Mouse (Mus musculus) forebrain, embryonic 14.5 days (tissue): ENCODE results near the gene Thada. TPM values are rescaled to one million over a fixed set of nuclear protein-coding genes. Genes with fewer than 3 reads are reported as not detected.
A peak's percentile ranks its signal among the peaks of the same experiment; 100 is the strongest.
"Not testable (repeated sequence)": the region's sequence is repeated elsewhere in the genome, so short reads cannot be mapped to it uniquely, and the experiment has no call there.

Experiments used
- ATAC-seq: fragments of 200-750 bp; cut with Nextera tagmentation; 2 replicates; pipeline ENCODE4 v1.8.0; 2017; ENCODE audit warnings: mild to moderate bottlenecking, moderate library complexity
- DNase-seq: peaks from one replicate; pipeline ENCODE4 v3.0.0-alpha.2; 2015; ENCODE audit warnings: low spot score
- H3K27ac ChIP-seq: fragments of 300-500 bp; sonication (generic); 2 replicates; pipeline ENCODE4 v1.5.1; 2014; ENCODE audit warnings: low read depth, mild to moderate bottlenecking, control low read depth, low read length, moderate library complexity
- H3K27me3 ChIP-seq: fragments of 300-500 bp; sonication (generic); replicated peaks from 2 replicates; pipeline ENCODE4 v1.6.1; 2014; ENCODE audit warnings: low read length, control low read depth, mixed read lengths; ENCODE audit not compliant: control insufficient read depth, insufficient read depth
- H3K36me3 ChIP-seq: fragments of 300-500 bp; sonication (generic); 2 replicates; pipeline ENCODE4 v1.6.1; 2014; ENCODE audit warnings: low read length, control low read depth; ENCODE audit not compliant: control insufficient read depth, insufficient read depth
- H3K4me1 ChIP-seq: fragments of 300-500 bp; sonication (generic); 2 replicates; pipeline ENCODE4 v1.6.1; 2014; ENCODE audit warnings: antibody characterized with exemption, low read length, control low read depth; ENCODE audit not compliant: control insufficient read depth, insufficient read depth
- H3K4me2 ChIP-seq: fragments of 300-500 bp; sonication (generic); 2 replicates; pipeline ENCODE4 v1.6.1; 2014; ENCODE audit warnings: mild to moderate bottlenecking, control low read depth, low read length
- H3K4me3 ChIP-seq: fragments of 300-500 bp; sonication (generic); 2 replicates; pipeline ENCODE4 v1.5.1; 2014; ENCODE audit warnings: low read depth, low read length, control low read depth
- H3K9ac ChIP-seq: fragments of 300-500 bp; sonication (generic); 2 replicates; pipeline ENCODE4 v1.6.1; 2014; ENCODE audit warnings: mild to moderate bottlenecking, low read length, control low read depth, moderate library complexity
- H3K9me3 ChIP-seq: fragments of 300-500 bp; sonication (generic); replicated peaks from 2 replicates; pipeline ENCODE4 v1.6.1; 2016; ENCODE audit warnings: low read length, control low read depth, mixed read lengths; ENCODE audit not compliant: control insufficient read depth
- WGBS: fragments of 180-500 bp; shearing (Covaris S2); extraction: QIAGEN DNeasy Blood & Tissue Kit; methylation state at CpG from one replicate; pipeline ENCODE4 v1.1.7; 2014; 5-methylcytosine and 5-hydroxymethylcytosine counted together
- polyA plus RNA-seq: library from polyadenylated mRNA; unstranded; fragments of >200 nt; fragmentation: Nextera tagmentation; extraction: Ambion mirVana; gene quantifications from 2 replicates; pipeline ENCODE4 v1.2.1, GENCODE M21; 2014

The Thada gene
- polyA plus RNA-seq, 1 experiment from 2014 or later = 4.0 TPM

DNA sequence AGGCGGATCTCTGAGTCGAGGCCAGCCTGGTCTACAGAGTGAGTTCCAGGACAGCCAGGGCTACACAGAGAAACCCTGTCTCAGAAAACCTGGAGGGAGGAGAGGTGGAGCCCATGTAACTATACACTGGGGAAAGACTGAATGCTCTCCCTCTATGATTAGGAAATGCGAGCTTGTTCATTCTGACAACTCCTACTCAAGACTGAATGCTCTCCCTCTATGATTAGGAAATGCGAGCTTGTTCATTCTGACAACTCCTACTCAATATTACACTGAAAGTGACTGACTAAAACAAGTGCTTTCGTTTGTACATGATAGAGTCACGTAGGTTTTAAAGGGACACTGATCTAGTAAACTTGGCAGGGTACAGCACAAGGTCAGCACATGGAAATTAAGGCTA lies 174.8 kb downstream of the Thada start:
- not testable (repeated sequence) for H3K9me3 ChIP-seq, DNase-seq, H3K27ac ChIP-seq, H3K4me2 ChIP-seq, H3K4me1 ChIP-seq, H3K9ac ChIP-seq, H3K4me3 ChIP-seq, H3K27me3 ChIP-seq, ATAC-seq, H3K36me3 ChIP-seq
- WGBS = 90% methylated on average over 6 of the region's 6 CpGs

DNA sequence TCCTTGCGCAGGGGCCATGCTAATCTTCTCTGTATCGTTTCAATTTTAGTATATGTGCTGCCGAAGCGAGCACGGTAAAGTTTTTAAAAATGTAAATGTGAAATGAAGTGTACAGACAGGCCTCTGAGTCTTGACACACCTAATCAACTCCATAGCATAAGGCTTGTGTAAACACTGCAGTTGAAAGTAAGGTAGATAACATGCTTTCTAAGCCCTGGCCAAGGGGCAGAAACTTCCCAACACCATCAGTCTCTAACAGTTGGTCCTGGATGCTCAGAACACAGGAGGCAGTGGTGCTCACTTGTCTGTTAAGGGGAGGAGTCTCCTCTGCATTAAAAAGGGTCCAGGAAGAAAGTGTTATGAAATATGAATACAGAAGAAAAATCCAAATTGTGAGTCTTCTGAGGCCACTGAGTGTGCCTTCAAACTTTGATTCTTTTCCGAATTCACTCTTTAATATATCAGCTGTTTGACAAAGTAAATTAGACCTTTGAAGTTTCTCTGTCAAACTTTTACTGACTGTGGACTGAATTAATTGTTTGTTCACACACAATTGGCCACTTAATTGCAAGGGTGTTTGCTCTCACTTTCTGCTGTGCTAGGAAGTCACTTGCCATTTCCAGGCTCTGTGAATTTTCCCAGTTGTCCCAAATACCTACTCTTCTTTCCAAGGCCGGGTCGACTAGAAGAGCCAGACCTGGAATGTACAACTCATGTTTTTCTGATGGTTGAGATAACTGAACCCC lies 178.2 kb downstream of the Thada start:
- no peak overlapping the region for H3K27ac ChIP-seq
- no peak overlapping the region for H3K4me2 ChIP-seq
- ATAC-seq = no peak
- no peak overlapping the region for H3K9ac ChIP-seq
- H3K27me3 ChIP-seq = no peaks in the 10 kb centered on the region
- H3K4me1 ChIP-seq = no peaks in the 10 kb centered on the region
- DNase-seq = no peak
- no peaks in the 10 kb centered on the region for H3K9me3 ChIP-seq
- no peak overlapping the region for H3K4me3 ChIP-seq
- H3K36me3 ChIP-seq = no peaks in the 10 kb centered on the region
- 95% methylated on average over 8 of the region's 8 CpGs for WGBS

DNA sequence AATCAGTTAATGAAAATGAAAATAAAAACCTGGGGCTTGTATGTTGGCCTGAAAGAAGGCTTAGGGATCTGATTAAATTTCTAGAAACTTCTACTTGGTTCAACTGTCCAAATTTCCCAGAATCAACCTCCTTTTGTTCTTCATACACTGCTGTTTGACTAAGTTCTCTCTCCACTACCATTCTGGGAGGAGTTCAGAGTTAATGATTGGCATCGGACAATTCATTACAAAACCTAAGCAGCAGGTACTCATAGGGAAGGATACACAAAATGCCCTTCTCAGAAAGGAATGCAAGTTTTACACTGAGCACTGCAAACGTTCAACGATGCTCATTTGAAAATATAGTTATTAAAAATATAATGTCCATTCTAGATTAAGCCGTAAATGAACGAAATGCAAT lies 179.5 kb downstream of the Thada start:
- no peaks in the 10 kb centered on the region for H3K9me3 ChIP-seq
- WGBS = 99% methylated on average over 5 of the region's 5 CpGs
- DNase-seq (no peak), ATAC-seq (no peak)
- no peaks in the 10 kb centered on the region for H3K27me3 ChIP-seq
- no peak overlapping the region for H3K27ac ChIP-seq
- H3K36me3 ChIP-seq = no peaks in the 10 kb centered on the region
- H3K4me1 ChIP-seq = no peaks in the 10 kb centered on the region
- no peak overlapping the region for H3K9ac ChIP-seq
- no peak overlapping the region for H3K4me2 ChIP-seq
- no peak overlapping the region for H3K4me3 ChIP-seq

DNA sequence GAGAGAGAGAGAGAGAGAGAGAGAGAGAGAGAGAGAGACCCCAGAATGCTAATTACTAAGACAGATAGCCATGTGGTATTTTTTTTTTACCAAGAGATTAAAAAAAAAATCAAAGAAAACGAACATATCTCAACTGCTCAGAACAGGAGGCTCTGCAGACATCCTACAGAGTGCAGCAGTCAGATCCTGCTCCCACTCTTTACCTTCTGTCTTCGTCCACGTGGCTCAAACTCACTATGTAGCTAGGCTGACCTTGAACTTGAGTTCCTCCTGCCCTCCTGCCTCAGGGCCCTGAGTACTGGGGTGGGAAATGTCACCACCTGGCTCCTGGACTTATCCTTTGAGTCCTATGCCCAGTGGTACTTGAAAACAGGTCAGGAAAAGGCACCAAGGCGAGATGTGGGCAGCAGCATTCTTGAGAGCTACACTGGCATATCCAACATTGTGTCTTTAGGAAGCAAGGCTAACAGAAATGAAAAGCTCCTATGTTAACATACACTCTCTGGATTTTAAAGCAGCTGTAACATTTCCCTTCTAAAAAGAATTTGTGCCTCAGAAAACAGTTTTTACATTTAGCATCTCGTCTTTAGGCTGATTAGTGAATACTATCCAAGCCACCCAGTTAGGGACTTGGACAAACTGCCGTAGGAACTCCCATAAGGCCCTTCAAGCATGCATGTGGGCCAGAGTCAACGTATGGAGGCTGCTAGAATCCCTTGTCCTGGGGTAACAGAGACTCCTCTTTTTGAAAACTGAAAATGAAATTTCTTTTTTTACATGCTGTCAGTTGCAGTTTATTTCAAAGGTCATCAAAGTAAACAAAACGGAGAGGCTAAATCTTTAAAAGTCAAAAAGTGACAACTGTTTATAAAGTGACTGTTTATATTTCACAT lies 183.4 kb downstream of the Thada start:
- no peak for ATAC-seq
- H3K27me3 ChIP-seq = no peaks in the 10 kb centered on the region
- WGBS = 87% methylated on average over 8 of the region's 8 CpGs

DNA sequence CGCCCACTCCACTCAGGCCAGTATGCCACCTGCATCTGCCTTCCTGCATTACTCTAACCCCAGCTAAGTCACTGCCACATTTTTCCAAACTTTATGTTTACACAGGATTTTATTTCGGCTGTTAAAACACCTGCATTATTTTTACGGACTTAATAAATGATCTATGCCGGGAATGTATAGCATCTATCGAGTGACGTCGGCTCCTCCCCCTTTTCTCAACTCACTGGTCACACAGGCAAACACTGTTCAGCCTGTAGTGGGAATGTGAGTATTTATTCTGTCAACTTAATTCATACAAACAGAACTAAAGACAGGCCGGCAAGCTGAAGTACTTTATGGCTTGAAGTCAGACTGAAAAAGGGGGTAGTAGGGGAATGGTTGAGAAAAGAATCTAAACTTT lies 187.0 kb downstream of the Thada start:
- Histone ChIP-seq H3K4me1 (peaks cover 6% of the 10 kb centered on the region; the same call in 1 of the 2 replicates), H3K9ac (no peak overlapping the region), H3K36me3 (no peaks in the 10 kb centered on the region), H3K4me3 (no peak overlapping the region), H3K9me3 (no peaks in the 10 kb centered on the region), H3K27ac (no peak overlapping the region), H3K4me2 (no peak overlapping the region), H3K27me3 (no peaks in the 10 kb centered on the region)
- no peak for DNase-seq
- ATAC-seq = no peak
- 87% methylated on average over 8 of the region's 8 CpGs for WGBS

More for the DNA sequence above, 183.4 kb downstream of the Thada start:
- Histone ChIP-seq H3K4me2 (no peak overlapping the region), H3K4me3 (no peak overlapping the region), H3K4me1 (no peaks in the 10 kb centered on the region), H3K9ac (no peak overlapping the region), H3K36me3 (no peaks in the 10 kb centered on the region), H3K27ac (no peak overlapping the region), H3K9me3 (no peaks in the 10 kb centered on the region)
- DNase-seq = no peak

DNA sequence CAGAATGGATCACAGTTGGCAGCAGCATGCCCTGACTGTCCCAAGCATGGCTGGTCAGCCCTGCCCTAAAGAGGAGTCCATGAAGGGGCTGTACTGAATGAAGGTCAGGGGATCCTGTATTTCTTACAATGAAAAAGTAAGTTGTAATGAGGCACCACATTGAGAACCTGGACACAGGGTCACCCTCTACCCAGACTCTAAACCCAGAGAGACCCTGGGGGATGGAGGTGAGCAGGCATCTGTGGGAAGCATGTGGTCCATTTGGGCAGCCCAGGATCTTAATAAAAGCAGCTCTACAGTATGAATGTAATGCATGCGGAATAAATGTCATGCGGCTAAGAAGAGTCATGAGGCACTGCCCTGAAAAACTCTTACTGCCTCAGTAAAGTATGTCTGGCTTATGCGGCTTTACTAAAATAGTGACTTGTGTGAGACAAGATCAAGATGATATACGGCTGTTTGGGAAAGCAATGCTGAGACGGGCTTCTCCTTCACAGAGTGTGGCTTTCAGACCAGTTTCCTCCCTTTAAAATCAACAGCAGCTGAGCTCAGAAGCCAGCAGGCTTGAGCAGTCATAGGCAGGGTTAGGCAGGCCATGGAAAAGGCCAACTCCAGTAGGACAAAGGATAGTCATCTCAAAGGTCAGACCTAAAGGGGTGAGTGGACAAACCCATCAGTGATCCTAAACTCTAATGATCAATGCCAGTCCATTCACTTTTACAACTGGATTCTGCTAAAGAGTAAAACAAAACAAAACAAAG lies 187.6 kb downstream of the Thada start:
- DNase-seq = no peak
- Histone ChIP-seq H3K9ac (no peak overlapping the region), H3K9me3 (no peaks in the 10 kb centered on the region), H3K4me3 (no peak overlapping the region), H3K36me3 (no peaks in the 10 kb centered on the region), H3K4me1 (peaks cover 8% of the 10 kb centered on the region; the same call in 1 of the 2 replicates), H3K4me2 (no peak overlapping the region), H3K27me3 (no peaks in the 10 kb centered on the region), H3K27ac (no peak overlapping the region)
- ATAC-seq = no peak
- WGBS = 94% methylated on average over 5 of the region's 5 CpGs

DNA sequence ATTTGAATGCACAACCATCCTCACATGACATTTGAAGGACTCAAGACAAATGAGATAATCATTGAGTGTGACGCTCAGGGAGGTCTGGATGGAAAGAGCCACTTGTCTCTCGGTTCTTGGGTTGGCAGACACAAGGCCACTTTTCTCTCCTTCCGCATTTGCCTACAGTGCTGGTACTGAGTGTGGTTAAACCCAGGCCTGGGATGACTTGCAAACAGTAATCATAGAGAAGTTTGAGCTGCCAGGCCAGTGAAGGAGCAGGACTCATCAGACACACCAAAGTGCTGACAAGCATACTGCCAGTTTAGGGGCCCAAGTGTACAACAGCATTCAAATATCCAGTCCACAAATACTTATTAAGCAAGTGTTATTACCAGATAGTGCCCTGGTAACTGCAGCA lies 191.0 kb downstream of the Thada start:
- Histone ChIP-seq H3K27me3 (no peaks in the 10 kb centered on the region), H3K27ac (no peak overlapping the region), H3K4me1 (peaks cover 13% of the 10 kb centered on the region; the same call in 1 of the 2 replicates), H3K4me2 (no peak overlapping the region), H3K4me3 (no peak overlapping the region), H3K9me3 (no peaks in the 10 kb centered on the region), H3K9ac (no peak overlapping the region), H3K36me3 (0 out of 2 replicates have a peak, but pooled peaks cover 3% of the 10 kb centered on the region)
- WGBS = 81% methylated on average over 3 of the region's 3 CpGs
- ATAC-seq (no peak), DNase-seq (no peak)

DNA sequence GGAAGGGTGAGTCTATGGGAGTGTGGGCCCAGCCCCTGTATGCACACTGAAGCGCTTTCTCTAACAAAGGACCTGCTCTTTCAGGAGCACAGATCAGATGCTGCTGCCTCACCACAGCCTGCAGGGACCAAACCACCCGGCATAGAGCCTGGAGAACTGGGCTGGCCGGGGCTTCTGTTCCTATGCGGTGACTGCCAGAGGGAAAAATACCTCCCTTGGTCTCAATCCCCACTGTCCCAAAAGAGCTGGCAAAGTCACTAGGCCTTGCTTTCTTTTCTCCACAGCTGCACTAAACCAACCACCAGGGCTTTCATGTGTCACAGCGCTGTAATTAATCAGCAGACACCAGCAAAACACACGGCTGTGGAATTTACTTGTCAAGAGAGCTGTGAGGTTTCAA lies 191.8 kb downstream of the Thada start:
- 21% methylated on average over 6 of the region's 6 CpGs for WGBS
- no peaks in the 10 kb centered on the region for H3K27me3 ChIP-seq
- H3K27ac ChIP-seq = peak overlapping the region; percentile 77
- ATAC-seq (peak; percentile 49; the same call in 1 of the 2 replicates), DNase-seq (peak; percentile 59)
- no peaks in the 10 kb centered on the region for H3K9me3 ChIP-seq
- H3K36me3 ChIP-seq = 0 out of 2 replicates have a peak, but pooled peaks cover 3% of the 10 kb centered on the region
- no peak overlapping the region for H3K4me2 ChIP-seq
- H3K4me3 ChIP-seq = no peak overlapping the region
- no peak overlapping the region for H3K9ac ChIP-seq
- peaks cover 13% of the 10 kb centered on the region; the same call in 1 of the 2 replicates for H3K4me1 ChIP-seq
